Mouse (Mus musculus): ENCODE measurements at regions not wholly inside any gene's neighbourhood (a gene's known extent, or its start where the extent isn't known, plus 50 kb on each side); places are given as distances from the start of the nearest gene placed in this dataset.

- Histone ChIP-seq H3K27me3 (ENCODE audit: control insufficient read depth, insufficient read depth, low read length) (peaks cover 29% of the 10 kb centered on the region), H3K9ac (replicated peaks) (no peak overlapping the region), H3K4me2 (ENCODE audit: low read depth) (peak overlapping the region; percentile 60), H3K36me3 (replicated peaks; ENCODE audit: control insufficient read depth, insufficient read depth, low read depth) (no peaks in the 10 kb centered on the region), H3K9me3 (ENCODE audit: control insufficient read depth, low read length) (no peaks in the 10 kb centered on the region), H3K27ac (no peak overlapping the region), H3K4me1 (replicated peaks; ENCODE audit: control insufficient read depth in 2 of 2, insufficient read depth in 2 of 2, low read length in 1 of 2) (peaks cover 0 to 5% of the 10 kb centered on the region in 2 experiments; a peak in 1 of 4 replicates), H3K4me3 (ENCODE audit: insufficient read depth in 1 of 2, low read depth in 2 of 2, low read length in 2 of 2) (peak overlapping the region; percentile 53 to 61; a peak in 3 of 4 replicates)
- peak; percentile 18; the same call in 1 of the 2 replicates for ATAC-seq (ENCODE audit: insufficient read depth)
- DNase-seq (ENCODE audit: low read depth in 3 of 3, low spot score in 3 of 3), result peak in 2 of 3 experiments; percentile 7 to 17
- TF ChIP-seq CTCF (IDR thresholded peaks at IDR 0.05; ENCODE audit: low read depth) (no peak), EP300 (IDR thresholded peaks at IDR 0.05; ENCODE audit: low read depth) (no peak)
- WGBS (ENCODE audit: insufficient replicate concordance), result 4% methylated on average over 6 of the region's 6 CpGs
These were observed 72.3 kb upstream of the Tln2 start for GRCm38 (mm10) chr9:67631741-67632243.

- Histone ChIP-seq H3K27ac (no peak overlapping the region), H3K4me3 (ENCODE audit: insufficient read depth in 1 of 2, low read depth in 2 of 2, low read length in 2 of 2) (peak overlapping the region; percentile 53 to 61), H3K9ac (replicated peaks) (no peak overlapping the region), H3K4me1 (replicated peaks; ENCODE audit: control insufficient read depth in 2 of 2, insufficient read depth in 2 of 2, low read length in 1 of 2) (peaks cover 0 to 5% of the 10 kb centered on the region in 2 experiments; a peak in 1 of 4 replicates), H3K4me2 (ENCODE audit: low read depth) (peak overlapping the region; percentile 60), H3K9me3 (ENCODE audit: control insufficient read depth, low read length) (no peaks in the 10 kb centered on the region), H3K27me3 (ENCODE audit: control insufficient read depth, insufficient read depth, low read length) (peaks cover 29% of the 10 kb centered on the region), H3K36me3 (replicated peaks; ENCODE audit: control insufficient read depth, insufficient read depth, low read depth) (no peaks in the 10 kb centered on the region)
- 1% methylated on average over 40 of the region's 40 CpGs for WGBS (ENCODE audit: insufficient replicate concordance)
- ATAC-seq (ENCODE audit: insufficient read depth) (0 out of 2 replicates have a peak, but pooled peaks have one; percentile 8), DNase-seq (ENCODE audit: low read depth in 3 of 3, low spot score in 3 of 3) (no peak)
- TF ChIP-seq CTCF (IDR thresholded peaks at IDR 0.05; ENCODE audit: low read depth) (no peak), EP300 (IDR thresholded peaks at IDR 0.05; ENCODE audit: low read depth) (no peak)
These were observed 73.1 kb upstream of the Tln2 start for GRCm38 (mm10) chr9:67632521-67633025.

GRCm38 (mm10) chr9:67633026-67633741, 73.7 kb upstream of the Tln2 start:
- H3K9ac ChIP-seq (replicated peaks), result no peak overlapping the region
- no peak overlapping the region for H3K27ac ChIP-seq
- DNase-seq (ENCODE audit: low read depth in 3 of 3, low spot score in 3 of 3), result no peak

GRCm38 (mm10) chr9:67633761-67634441, 74.4 kb upstream of the Tln2 start:
- ATAC-seq (ENCODE audit: insufficient read depth) (no peak), DNase-seq (ENCODE audit: low read depth in 3 of 3, low spot score in 3 of 3) (no peak)
- under 1% methylated on average over 61 of the region's 61 CpGs for WGBS (ENCODE audit: insufficient replicate concordance)
- peak overlapping the region; percentile 59 to 61 for H3K4me3 ChIP-seq (ENCODE audit: insufficient read depth in 1 of 2, low read depth in 2 of 2, low read length in 2 of 2)
- TF ChIP-seq EP300 (IDR thresholded peaks at IDR 0.05; ENCODE audit: low read depth) (no peak), CTCF (IDR thresholded peaks at IDR 0.05; ENCODE audit: low read depth) (no peak)
- no peak overlapping the region for H3K27ac ChIP-seq
- H3K9me3 ChIP-seq (ENCODE audit: control insufficient read depth, low read length), result no peaks in the 10 kb centered on the region
- peaks cover 0 to 5% of the 10 kb centered on the region in 2 experiments; a peak in 1 of 4 replicates for H3K4me1 ChIP-seq (replicated peaks; ENCODE audit: control insufficient read depth in 2 of 2, insufficient read depth in 2 of 2, low read length in 1 of 2)
- H3K4me2 ChIP-seq (ENCODE audit: low read depth), result peak overlapping the region; percentile 60
- H3K9ac ChIP-seq (replicated peaks), result no peak overlapping the region
- H3K27me3 ChIP-seq (ENCODE audit: control insufficient read depth, insufficient read depth, low read length), result peaks cover 29% of the 10 kb centered on the region
- H3K36me3 ChIP-seq (replicated peaks; ENCODE audit: control insufficient read depth, insufficient read depth, low read depth), result no peaks in the 10 kb centered on the region

More at GRCm38 (mm10) chr9:67633026-67633741, 73.7 kb upstream of the Tln2 start:
- H3K9me3 ChIP-seq (ENCODE audit: control insufficient read depth, low read length), result no peaks in the 10 kb centered on the region
- H3K36me3 ChIP-seq (replicated peaks; ENCODE audit: control insufficient read depth, insufficient read depth, low read depth), result no peaks in the 10 kb centered on the region
- peaks cover 29% of the 10 kb centered on the region for H3K27me3 ChIP-seq (ENCODE audit: control insufficient read depth, insufficient read depth, low read length)
- peaks cover 0 to 5% of the 10 kb centered on the region in 2 experiments; a peak in 1 of 4 replicates for H3K4me1 ChIP-seq (replicated peaks; ENCODE audit: control insufficient read depth in 2 of 2, insufficient read depth in 2 of 2, low read length in 1 of 2)
- peak overlapping the region; percentile 60 for H3K4me2 ChIP-seq (ENCODE audit: low read depth)
- under 1% methylated on average over 50 of the region's 50 CpGs for WGBS (ENCODE audit: insufficient replicate concordance)
- ATAC-seq (ENCODE audit: insufficient read depth), result no peak
- H3K4me3 ChIP-seq (ENCODE audit: insufficient read depth in 1 of 2, low read depth in 2 of 2, low read length in 2 of 2), result peak overlapping the region; percentile 53 to 61
- TF ChIP-seq CTCF (IDR thresholded peaks at IDR 0.05; ENCODE audit: low read depth) (no peak), EP300 (IDR thresholded peaks at IDR 0.05; ENCODE audit: low read depth) (no peak)

- Histone ChIP-seq H3K4me1 (replicated peaks; ENCODE audit: control insufficient read depth in 2 of 2, insufficient read depth in 2 of 2, low read length in 1 of 2) (no peaks in the 10 kb centered on the region), H3K4me3 (ENCODE audit: insufficient read depth in 1 of 2, low read depth in 2 of 2, low read length in 2 of 2) (no peak overlapping the region), H3K27ac (no peak overlapping the region), H3K36me3 (replicated peaks; ENCODE audit: control insufficient read depth, insufficient read depth, low read depth) (no peaks in the 10 kb centered on the region), H3K9ac (replicated peaks) (no peak overlapping the region), H3K4me2 (ENCODE audit: low read depth) (no peak overlapping the region), H3K27me3 (ENCODE audit: control insufficient read depth, insufficient read depth, low read length) (no peaks in the 10 kb centered on the region), H3K9me3 (ENCODE audit: control insufficient read depth, low read length) (no peaks in the 10 kb centered on the region)
- WGBS (ENCODE audit: insufficient replicate concordance), result 52% methylated on average over 2 of the region's 2 CpGs
- no peak for ATAC-seq (ENCODE audit: insufficient read depth)
- DNase-seq (ENCODE audit: low read depth in 3 of 3, low spot score in 3 of 3), result no peak
- TF ChIP-seq EP300 (IDR thresholded peaks at IDR 0.05; ENCODE audit: low read depth) (no peak), CTCF (IDR thresholded peaks at IDR 0.05; ENCODE audit: low read depth) (no peak)
These were observed 87.3 kb upstream of the Tln2 start for GRCm38 (mm10) chr9:67646820-67647219.
